Mouse (Mus musculus): ENCODE measurements around the gene Grrp1. TPM values are rescaled to one million over a fixed set of nuclear protein-coding genes. Genes with fewer than 3 reads are reported as not detected.

Grrp1 gene
- polyA plus RNA-seq, 1 experiment from 2014 or later: 16.9 TPM

- H3K27ac ChIP-seq: no peak overlapping the region
- ATAC-seq (ENCODE audit: low FRiP score) (peak; percentile 49; the same call in 1 of the 2 replicates), DNase-seq (ENCODE audit: low spot score) (peak; percentile 79)
- peak overlapping the region; percentile 61 for H3K4me3 ChIP-seq (replicated peaks; ENCODE audit: low read length)
- H3K36me3 ChIP-seq (replicated peaks; ENCODE audit: control insufficient read depth, insufficient read depth): no peaks in the 10 kb centered on the region
- H3K4me2 ChIP-seq (replicated peaks): peak overlapping the region; percentile 88
- H3K27me3 ChIP-seq (ENCODE audit: control insufficient read depth, insufficient read depth, low read length): peaks cover 69% of the 10 kb centered on the region
- H3K9ac ChIP-seq: peak overlapping the region; percentile 80
- H3K9me3 ChIP-seq (ENCODE audit: control insufficient read depth, low read length): no peaks in the 10 kb centered on the region
- WGBS: 1% methylated on average over 30 of the region's 30 CpGs
- peaks cover 40% of the 10 kb centered on the region for H3K4me1 ChIP-seq (replicated peaks; ENCODE audit: control insufficient read depth, insufficient read depth, low read length)
Measured at GRCm38 (mm10) chr4:134249651-134250050, 4.3 kb downstream of the Grrp1 start.

- DNase-seq (ENCODE audit: low spot score) (no peak), ATAC-seq (ENCODE audit: low FRiP score) (no peak)
- Histone ChIP-seq H3K27ac (no peak within 1 kb of the TSS), H3K36me3 (replicated peaks; ENCODE audit: control insufficient read depth, insufficient read depth) (no peaks in the 10 kb centered on the region), H3K4me3 (replicated peaks; ENCODE audit: low read length) (peak within 1 kb of the TSS; percentile 85), H3K27me3 (ENCODE audit: control insufficient read depth, insufficient read depth, low read length) (peaks cover 41% of the 10 kb centered on the region), H3K4me1 (replicated peaks; ENCODE audit: control insufficient read depth, insufficient read depth, low read length) (peaks cover 39% of the 10 kb centered on the region), H3K9me3 (ENCODE audit: control insufficient read depth, low read length) (no peaks in the 10 kb centered on the region), H3K4me2 (replicated peaks) (peak within 1 kb of the TSS; percentile 98), H3K9ac (peak within 1 kb of the TSS; percentile 83)
- WGBS: 64% methylated on average over 7 of the region's 7 CpGs
Measured at GRCm38 (mm10) chr4:134246719-134247258, 7.1 kb downstream of the Grrp1 start, which contains the start of gene Gm30191. Gm30191 (plus strand) TSS chr4:134246935.

GRCm38 (mm10) chr4:134246256-134246655 is 7.7 kb downstream of the Grrp1 start:
- H3K36me3 ChIP-seq (replicated peaks; ENCODE audit: control insufficient read depth, insufficient read depth): no peaks in the 10 kb centered on the region
- ATAC-seq (ENCODE audit: low FRiP score) (peak; percentile 18; the same call in 1 of the 2 replicates), DNase-seq (ENCODE audit: low spot score) (peak; percentile 57)
- H3K27me3 ChIP-seq (ENCODE audit: control insufficient read depth, insufficient read depth, low read length): peaks cover 36% of the 10 kb centered on the region
- H3K4me3 ChIP-seq (replicated peaks; ENCODE audit: low read length): no peak overlapping the region
- no peak overlapping the region for H3K27ac ChIP-seq
- H3K9me3 ChIP-seq (ENCODE audit: control insufficient read depth, low read length): no peaks in the 10 kb centered on the region
- no peak overlapping the region for H3K9ac ChIP-seq
- 21% methylated on average over 4 of the region's 4 CpGs for WGBS
- H3K4me1 ChIP-seq (replicated peaks; ENCODE audit: control insufficient read depth, insufficient read depth, low read length): peaks cover 35% of the 10 kb centered on the region
- peak overlapping the region; percentile 98 for H3K4me2 ChIP-seq (replicated peaks)

GRCm38 (mm10) chr4:134245148-134245843 is 8.6 kb downstream of the Grrp1 start, which contains the start of gene Zfp593:
Zfp593 (minus strand) TSS chr4:134245592.
- ATAC-seq (ENCODE audit: low FRiP score): peak; percentile 82
- Histone ChIP-seq H3K4me3 (replicated peaks; ENCODE audit: low read length) (peak within 1 kb of the TSS; percentile 85), H3K27me3 (ENCODE audit: control insufficient read depth, insufficient read depth, low read length) (peaks cover 26% of the 10 kb centered on the region), H3K9me3 (ENCODE audit: control insufficient read depth, low read length) (no peaks in the 10 kb centered on the region), H3K27ac (0 out of 2 replicates have a peak within 1 kb of the TSS, but pooled peaks have one; percentile 11), H3K36me3 (replicated peaks; ENCODE audit: control insufficient read depth, insufficient read depth) (no peaks in the 10 kb centered on the region), H3K4me1 (replicated peaks; ENCODE audit: control insufficient read depth, insufficient read depth, low read length) (peaks cover 27% of the 10 kb centered on the region), H3K9ac (peak within 1 kb of the TSS; percentile 83), H3K4me2 (replicated peaks) (peak within 1 kb of the TSS; percentile 98)
- 0% methylated on average over 60 of the region's 60 CpGs for WGBS
- peak; percentile 97 for DNase-seq (ENCODE audit: low spot score)

DNA sequence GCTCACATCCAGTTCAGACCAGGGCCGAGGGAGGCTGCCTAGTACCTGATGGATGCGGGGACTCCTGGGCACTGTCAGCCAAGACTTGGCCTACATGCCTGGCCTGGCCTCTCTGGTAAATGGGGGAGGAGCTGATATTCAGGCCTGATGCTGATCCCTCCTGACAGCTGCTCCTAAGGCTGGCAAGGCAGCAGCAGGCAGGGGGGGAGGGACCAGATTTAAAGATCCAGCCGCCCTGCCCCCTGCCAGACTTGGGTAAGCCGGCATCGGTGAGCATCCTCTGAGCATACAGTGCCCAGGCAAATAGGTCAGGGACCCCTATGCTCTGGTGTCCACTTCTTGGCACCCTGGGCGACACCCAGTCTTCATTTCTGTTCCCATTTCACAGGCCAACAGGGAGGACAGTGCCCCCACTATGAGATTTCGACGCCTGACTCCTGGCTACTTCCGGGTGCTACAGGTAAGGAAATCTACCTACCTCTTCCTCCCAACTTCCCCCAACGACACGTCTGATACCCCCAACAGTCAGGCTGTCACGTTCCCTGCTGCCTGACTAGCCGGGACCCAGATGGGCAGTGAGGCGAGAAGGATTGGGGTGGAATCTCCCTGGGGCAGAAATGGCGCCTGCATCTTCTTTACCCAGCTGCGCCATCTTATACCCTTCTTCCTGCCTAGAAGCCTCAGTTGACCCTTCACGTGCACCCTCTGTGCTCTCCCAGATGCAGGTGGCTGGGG is 10.2 kb downstream of the Grrp1 start, which contains the start of gene E130218I03Rik:
Gene E130218I03Rik (plus strand): TSS at position 147 of the 735 bp plus-strand sequence.
- peak within 1 kb of the TSS; percentile 85; the same call in 1 of the 2 replicates for H3K4me3 ChIP-seq (replicated peaks; ENCODE audit: low read length)

DNA sequence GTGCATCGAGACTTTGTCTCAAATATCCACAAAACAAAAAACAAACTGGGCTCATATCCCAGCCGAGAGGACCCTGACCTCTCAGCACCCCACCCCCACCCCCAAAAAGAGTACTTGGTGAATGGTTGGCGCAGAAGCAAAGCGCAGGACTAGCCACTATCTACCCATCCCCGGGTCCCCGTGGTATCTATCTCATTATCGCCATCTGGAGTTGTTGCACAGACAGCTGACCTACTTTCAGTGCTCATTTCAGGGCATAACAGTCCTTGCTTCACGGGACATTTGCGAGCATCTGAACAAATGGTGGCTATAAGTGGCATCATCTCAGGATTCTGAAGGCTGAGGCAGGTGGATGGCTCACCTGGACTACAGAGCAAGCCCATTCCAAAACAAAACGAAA is 15.2 kb downstream of the Grrp1 start:
- Histone ChIP-seq H3K27ac (no peak overlapping the region), H3K9me3 (ENCODE audit: control insufficient read depth, low read length) (no peaks in the 10 kb centered on the region), H3K9ac (no peak overlapping the region), H3K4me3 (replicated peaks; ENCODE audit: low read length) (no peak overlapping the region), H3K27me3 (ENCODE audit: control insufficient read depth, insufficient read depth, low read length) (peaks cover 18% of the 10 kb centered on the region), H3K4me1 (replicated peaks; ENCODE audit: control insufficient read depth, insufficient read depth, low read length) (0 out of 2 replicates have a peak, but pooled peaks cover 6% of the 10 kb centered on the region), H3K36me3 (replicated peaks; ENCODE audit: control insufficient read depth, insufficient read depth) (no peaks in the 10 kb centered on the region), H3K4me2 (replicated peaks) (peak overlapping the region; percentile 28; the same call in 1 of the 2 replicates)
- no peak for DNase-seq (ENCODE audit: low spot score)
- ATAC-seq (ENCODE audit: low FRiP score): no peak
- 13% methylated on average over 10 of the region's 10 CpGs for WGBS

More for the DNA sequence above, 10.2 kb downstream of the Grrp1 start, which contains the start of gene E130218I03Rik:
- ATAC-seq (ENCODE audit: low FRiP score) (no peak), DNase-seq (ENCODE audit: low spot score) (no peak)
- H3K27ac ChIP-seq: no peak within 1 kb of the TSS
- peak within 1 kb of the TSS; percentile 98 for H3K4me2 ChIP-seq (replicated peaks)
- H3K9me3 ChIP-seq (ENCODE audit: control insufficient read depth, low read length): no peaks in the 10 kb centered on the region
- H3K27me3 ChIP-seq (ENCODE audit: control insufficient read depth, insufficient read depth, low read length): peaks cover 16% of the 10 kb centered on the region
- WGBS: 92% methylated on average over 17 of the region's 17 CpGs
- no peak within 1 kb of the TSS; the same call in 1 of the 2 replicates for H3K9ac ChIP-seq
- no peaks in the 10 kb centered on the region for H3K36me3 ChIP-seq (replicated peaks; ENCODE audit: control insufficient read depth, insufficient read depth)
- peaks cover 17% of the 10 kb centered on the region for H3K4me1 ChIP-seq (replicated peaks; ENCODE audit: control insufficient read depth, insufficient read depth, low read length)

- peak within 1 kb of the TSS; percentile 28 for H3K4me2 ChIP-seq (replicated peaks)
- no peaks in the 10 kb centered on the region for H3K9me3 ChIP-seq (ENCODE audit: control insufficient read depth, low read length)
- no peak within 1 kb of the TSS for H3K4me3 ChIP-seq (replicated peaks; ENCODE audit: low read length)
- H3K9ac ChIP-seq: no peak within 1 kb of the TSS
- ATAC-seq (ENCODE audit: low FRiP score): no peak
- H3K27me3 ChIP-seq (ENCODE audit: control insufficient read depth, insufficient read depth, low read length): peaks cover 18% of the 10 kb centered on the region
- H3K27ac ChIP-seq: no peak within 1 kb of the TSS
- 0 out of 2 replicates have a peak, but pooled peaks cover 6% of the 10 kb centered on the region for H3K4me1 ChIP-seq (replicated peaks; ENCODE audit: control insufficient read depth, insufficient read depth, low read length)
- WGBS: 2% methylated on average over 18 of the region's 18 CpGs
- H3K36me3 ChIP-seq (replicated peaks; ENCODE audit: control insufficient read depth, insufficient read depth): no peaks in the 10 kb centered on the region
- DNase-seq (ENCODE audit: low spot score): no peak
Measured at GRCm38 (mm10) chr4:134238279-134238651, 15.6 kb downstream of the Grrp1 start, which contains the start of gene Cnksr1. Cnksr1 (minus strand) TSS chr4:134238399.

- H3K9me3 ChIP-seq (ENCODE audit: control insufficient read depth, low read length): no peaks in the 10 kb centered on the region
- WGBS: 27% methylated on average over 19 of the region's 19 CpGs
- no peak overlapping the region for H3K9ac ChIP-seq
- H3K27me3 ChIP-seq (ENCODE audit: control insufficient read depth, insufficient read depth, low read length): peaks cover 18% of the 10 kb centered on the region
- no peaks in the 10 kb centered on the region for H3K36me3 ChIP-seq (replicated peaks; ENCODE audit: control insufficient read depth, insufficient read depth)
- ATAC-seq (ENCODE audit: low FRiP score) (no peak), DNase-seq (ENCODE audit: low spot score) (no peak)
- H3K4me3 ChIP-seq (replicated peaks; ENCODE audit: low read length): no peak overlapping the region
- H3K27ac ChIP-seq: no peak overlapping the region
- H3K4me1 ChIP-seq (replicated peaks; ENCODE audit: control insufficient read depth, insufficient read depth, low read length): 0 out of 2 replicates have a peak, but pooled peaks cover 6% of the 10 kb centered on the region
- peak overlapping the region; percentile 28; the same call in 1 of the 2 replicates for H3K4me2 ChIP-seq (replicated peaks)
Measured at GRCm38 (mm10) chr4:134237582-134238278, 16.2 kb downstream of the Grrp1 start.

All from hindbrain, embryonic 14.5 days (tissue).